Comparison of ENCODE assay signal across 19 mouse cellular contexts in the genomic region with DNA sequence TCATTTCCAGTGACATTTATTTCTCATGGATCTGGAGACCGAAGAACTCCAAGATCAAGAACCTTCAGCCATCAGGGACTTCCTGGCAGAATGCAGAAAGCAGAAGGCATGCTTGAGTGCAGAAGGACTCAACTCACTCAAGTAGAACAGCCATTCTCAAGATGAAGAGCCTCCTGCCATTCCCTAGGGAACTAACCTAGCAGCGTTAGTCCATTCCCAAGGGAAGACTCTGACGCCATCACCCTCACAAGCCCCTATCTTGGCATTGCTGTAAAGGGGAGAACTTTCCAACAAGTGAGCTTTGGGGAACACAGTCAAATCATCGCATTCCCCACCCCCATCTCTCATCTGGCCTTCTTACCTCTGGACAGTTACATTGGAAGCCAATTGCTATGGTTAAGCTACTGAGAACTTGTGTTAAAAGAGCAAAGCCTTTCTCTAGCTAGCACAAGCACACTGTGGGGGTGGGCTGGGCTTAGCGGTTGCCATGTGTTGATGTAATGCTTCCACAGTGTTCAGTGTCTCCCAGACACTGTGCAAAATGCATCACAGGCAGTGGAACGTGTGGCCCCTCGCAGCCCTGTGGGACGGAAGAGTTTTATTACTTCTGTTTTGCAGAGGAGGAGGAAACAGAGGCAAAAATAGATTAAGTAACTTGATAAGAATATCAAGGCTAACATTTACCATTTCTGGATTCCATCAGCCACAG. TPM values are rescaled to one million over a fixed set of nuclear protein-coding genes. Genes with fewer than 3 reads are reported as not detected.
"Had no signal": no experiment of that assay in that cellular context is flagged by ENCODE, and none has a peak within 500 bp of the region (broad histone marks: within the 10 kb centered on the region; RNA-seq: fewer than 3 reads in every experiment).

No protein-coding gene starts in this region.

- H3K27ac ChIP-seq: kidney, embryonic 15.5 days; left cerebral cortex, adult 2 months; limb, embryonic 12.5 days; limb, embryonic 15.5 days; liver, embryonic 14.5 days; macrophage; midbrain, embryonic 12.5 days; midbrain, embryonic 15.5 days; neural tube, embryonic 13.5 days; stomach, embryonic 15.5 days had no signal

- H3K27me3 ChIP-seq: midbrain, embryonic 15.5 days had no signal

- H3K4me2 ChIP-seq: kidney, embryonic 15.5 days; limb, embryonic 12.5 days; limb, embryonic 15.5 days; liver, embryonic 11.5 days; lung, embryonic 14.5 days; midbrain, embryonic 12.5 days; midbrain, embryonic 15.5 days; neural tube, embryonic 13.5 days; stomach, embryonic 15.5 days had no signal

- ATAC-seq: liver, postnatal 0 days; lung, postnatal 0 days; midbrain, embryonic 15.5 days had no signal

- DNase-seq: kidney, postnatal 10 days; liver, postnatal 0 days; lung, embryonic 14.5 days had no signal

- H3K4me3 ChIP-seq: kidney, embryonic 15.5 days; left cerebral cortex, adult 2 months; limb, embryonic 12.5 days; limb, embryonic 15.5 days; midbrain, embryonic 12.5 days; midbrain, embryonic 15.5 days; neural tube, embryonic 13.5 days; stomach, embryonic 15.5 days had no signal

- H3K36me3 ChIP-seq: kidney, embryonic 15.5 days; limb, embryonic 12.5 days; limb, embryonic 15.5 days; midbrain, embryonic 12.5 days; midbrain, embryonic 15.5 days; neural tube, embryonic 13.5 days; stomach, embryonic 15.5 days had no signal

- H3K9me3 ChIP-seq: kidney, embryonic 15.5 days; limb, embryonic 12.5 days; limb, embryonic 15.5 days; midbrain, embryonic 12.5 days; midbrain, embryonic 15.5 days; neural tube, embryonic 13.5 days; stomach, embryonic 15.5 days had no signal

- H3K9ac ChIP-seq: kidney, embryonic 15.5 days; limb, embryonic 12.5 days; limb, embryonic 15.5 days; liver, embryonic 14.5 days; liver, postnatal 0 days; lung, embryonic 14.5 days; midbrain, embryonic 12.5 days; midbrain, embryonic 15.5 days; neural tube, embryonic 13.5 days; stomach, embryonic 15.5 days had no signal

RNA-seq across cellular contexts. Expression of gene Prkag3, which starts 4.4 kb away (rescaled TPM):
- total RNA-seq: layer of hippocampus, postnatal 25 days; left cerebral cortex, adult 2 months; left cerebral cortex, postnatal 10 days; megakaryocyte, adult 5-6 weeks had no signal
- polyA plus RNA-seq: liver, embryonic 11.5 days; liver, embryonic 14.5 days; macrophage; midbrain, embryonic 12.5 days; midbrain, embryonic 15.5 days; neural tube, embryonic 13.5 days had no signal

RNA-seq across cellular contexts. Expression of gene Wnt6, which starts 18.3 kb away (rescaled TPM):
- total RNA-seq: neutrophil, adult 5-6 weeks had no signal
- polyA plus RNA-seq: macrophage had no signal

RNA-seq across cellular contexts. Expression of gene Wnt10a, which starts 37.9 kb away (rescaled TPM):
- total RNA-seq: megakaryocyte, adult 5-6 weeks; neutrophil, adult 5-6 weeks had no signal
- polyA plus RNA-seq: liver, embryonic 14.5 days; lung, embryonic 14.5 days; lung, postnatal 0 days; macrophage had no signal
